Mouse (Mus musculus) ES-Bruce4 (cell line): ENCODE data around the gene Man1a. TPM values are rescaled to one million over a fixed set of nuclear protein-coding genes. Genes with fewer than 3 reads are reported as not detected.

Experiments used
- H3K27ac ChIP-seq: 2 replicates; pipeline ENCODE4 v1.5.1; 2012; ENCODE audit warnings: low read length, inconsistent platforms; ENCODE audit not compliant: insufficient read depth
- H3K27me3 ChIP-seq: 2 replicates; pipeline ENCODE4 v1.6.1; 2012; ENCODE audit warnings: mild to moderate bottlenecking, low read length, inconsistent platforms; ENCODE audit not compliant: control insufficient read depth, poor library complexity, insufficient read depth, severe bottlenecking
- H3K36me3 ChIP-seq: 2 replicates; pipeline ENCODE4 v1.6.1; 2012; ENCODE audit warnings: inconsistent platforms, mild to moderate bottlenecking, low read length, moderate library complexity; ENCODE audit not compliant: control insufficient read depth, poor library complexity, insufficient read depth, severe bottlenecking
- H3K4me1 ChIP-seq: one replicate; pipeline ENCODE4 v1.8.1; 2011; ENCODE audit warnings: low read length; ENCODE audit not compliant: control insufficient read depth, insufficient read depth
- H3K4me3 ChIP-seq: 2 replicates; pipeline ENCODE4 v1.5.1; 2011; ENCODE audit warnings: low read depth, mild to moderate bottlenecking, low read length
- H3K9ac ChIP-seq: 2 replicates; pipeline ENCODE4 v1.6.1; 2012; ENCODE audit warnings: low read depth, mild to moderate bottlenecking, inconsistent platforms; ENCODE audit not compliant: poor library complexity, severe bottlenecking
- H3K9me3 ChIP-seq: replicated peaks from 2 replicates; pipeline ENCODE4 v1.6.1; 2012; ENCODE audit warnings: mild to moderate bottlenecking, low read length, inconsistent platforms; ENCODE audit not compliant: control insufficient read depth, poor library complexity, insufficient read depth, severe bottlenecking
- CTCF ChIP-seq: IDR thresholded peaks from one replicate; pipeline ENCODE4 v1.8.1; 2011; ENCODE audit warnings: low read depth, low read length
- EP300 ChIP-seq: IDR thresholded peaks from 2 replicates; pipeline ENCODE4 v1.6.1; 2011; ENCODE audit warnings: low read depth, low read length; ENCODE audit not compliant: insufficient read depth
- POLR2A ChIP-seq: IDR thresholded peaks from one replicate; pipeline ENCODE4 v1.8.1; 2011; ENCODE audit warnings: low read length; ENCODE audit not compliant: insufficient read depth
- polyA plus RNA-seq: library from polyadenylated mRNA; stranded (reverse); fragments of >200 nt; gene quantifications from 2 replicates; pipeline ENCODE4 v1.2.4, GENCODE M21; 2011; ENCODE audit warnings: low read depth; ENCODE audit not compliant: missing spikeins, insufficient read depth, insufficient read length

Man1a gene
- polyA plus RNA-seq, 1 experiment = 4.8 TPM

DNA sequence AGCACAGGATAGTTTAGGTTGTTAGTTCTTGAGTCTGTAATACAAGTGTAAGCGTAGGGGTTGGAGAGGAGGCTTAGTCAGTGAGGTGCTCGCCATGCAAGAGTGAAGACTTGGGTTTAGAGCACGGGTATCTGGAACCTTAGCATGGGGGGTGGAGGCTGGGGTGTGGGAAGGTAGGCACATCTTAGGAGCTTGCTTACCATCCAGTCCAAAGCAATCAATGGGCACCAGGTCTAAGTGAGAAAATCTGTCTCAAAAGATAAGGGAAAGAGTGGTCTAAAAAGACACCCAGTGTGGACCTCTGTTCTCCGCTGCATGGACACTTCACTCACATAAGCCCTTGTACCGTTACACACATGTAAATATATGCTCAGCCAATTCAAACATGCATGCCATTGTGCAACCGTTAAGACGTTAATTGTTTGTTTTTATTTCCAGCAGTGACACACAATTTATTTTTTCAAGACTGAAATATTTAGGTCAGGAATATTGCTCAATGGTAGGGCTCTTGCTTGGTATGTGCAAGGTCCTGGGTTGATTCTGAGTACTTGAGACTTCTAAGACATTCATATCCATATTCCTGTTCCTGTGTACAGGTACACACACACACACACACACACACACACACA, 34.1 kb downstream of the Man1a start:
- Histone ChIP-seq H3K4me3 (no peak overlapping the region), H3K9ac (no peak overlapping the region), H3K36me3 (no peaks in the 10 kb centered on the region), H3K9me3 (no peaks in the 10 kb centered on the region), H3K27ac (no peak overlapping the region), H3K4me1 (no peaks in the 10 kb centered on the region), H3K27me3 (no peaks in the 10 kb centered on the region)
- TF ChIP-seq POLR2A = no peak
- no peak for TF ChIP-seq CTCF
- TF ChIP-seq EP300 = no peak

GRCm38 (mm10) chr10:54040261-54041165, 35.9 kb downstream of the Man1a start:
- no peaks in the 10 kb centered on the region for H3K36me3 ChIP-seq
- H3K4me1 ChIP-seq = no peaks in the 10 kb centered on the region
- no peaks in the 10 kb centered on the region for H3K9me3 ChIP-seq
- H3K27me3 ChIP-seq = no peaks in the 10 kb centered on the region
- H3K27ac ChIP-seq = no peak overlapping the region
- H3K4me3 ChIP-seq = no peak overlapping the region
- TF ChIP-seq EP300 = no peak
- TF ChIP-seq POLR2A = no peak
- TF ChIP-seq CTCF = no peak
- no peak overlapping the region for H3K9ac ChIP-seq

GRCm38 (mm10) chr10:54039754-54040153, 36.7 kb downstream of the Man1a start:
- no peak overlapping the region for H3K9ac ChIP-seq
- no peaks in the 10 kb centered on the region for H3K27me3 ChIP-seq
- no peak overlapping the region for H3K27ac ChIP-seq
- TF ChIP-seq CTCF (no peak), EP300 (no peak), POLR2A (no peak)
- no peak overlapping the region for H3K4me3 ChIP-seq
- no peaks in the 10 kb centered on the region for H3K36me3 ChIP-seq
- H3K9me3 ChIP-seq = no peaks in the 10 kb centered on the region
- no peaks in the 10 kb centered on the region for H3K4me1 ChIP-seq

DNA sequence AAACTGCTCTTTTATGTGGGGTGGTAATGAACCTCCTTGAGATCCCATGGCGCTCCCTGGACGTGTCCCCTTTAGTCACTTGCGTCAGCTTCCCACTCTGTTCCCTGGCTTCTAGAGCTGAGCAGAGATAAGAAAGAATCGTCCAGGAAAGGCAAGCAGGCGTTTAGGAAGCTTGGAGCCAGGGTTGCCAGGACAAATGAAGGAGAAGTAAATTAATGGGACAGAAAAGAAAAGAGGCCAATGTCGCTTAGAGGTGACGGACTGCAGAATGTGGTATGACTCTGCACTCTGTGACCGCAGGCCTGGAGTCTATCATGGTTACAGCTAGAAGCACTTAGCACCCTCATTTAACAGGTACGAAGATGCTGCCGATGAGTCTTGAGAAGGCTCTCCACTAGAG, 37.7 kb downstream of the Man1a start:
- H3K4me1 ChIP-seq = no peaks in the 10 kb centered on the region
- no peak overlapping the region for H3K27ac ChIP-seq
- H3K4me3 ChIP-seq = no peak overlapping the region
- no peaks in the 10 kb centered on the region for H3K27me3 ChIP-seq
- no peaks in the 10 kb centered on the region for H3K36me3 ChIP-seq
- no peak overlapping the region for H3K9ac ChIP-seq
- TF ChIP-seq POLR2A (no peak), CTCF (no peak), EP300 (no peak)
- H3K9me3 ChIP-seq = no peaks in the 10 kb centered on the region

DNA sequence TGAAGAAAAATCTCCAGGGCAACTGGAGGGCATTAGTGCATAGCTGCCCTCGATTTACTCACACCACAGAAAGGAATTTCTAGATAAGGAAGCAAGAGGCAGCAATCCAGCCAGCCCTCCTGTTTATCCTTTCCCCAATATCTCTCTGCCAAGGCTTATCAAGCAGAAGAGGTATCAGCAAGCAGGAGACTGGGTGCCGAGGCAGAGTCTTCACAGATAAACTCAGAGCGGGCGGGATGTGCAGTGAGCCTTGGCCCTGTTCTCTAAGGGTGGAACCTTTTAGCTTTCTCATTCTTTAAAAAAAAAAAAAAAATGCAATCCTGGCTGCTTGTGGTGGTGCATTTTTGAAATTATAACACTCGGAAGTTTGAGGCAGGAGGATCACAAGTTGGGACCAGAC, 38.2 kb downstream of the Man1a start:
- H3K4me3 ChIP-seq = no peak overlapping the region
- no peak overlapping the region for H3K27ac ChIP-seq
- H3K9ac ChIP-seq = no peak overlapping the region
- H3K27me3 ChIP-seq = no peaks in the 10 kb centered on the region
- H3K36me3 ChIP-seq = no peaks in the 10 kb centered on the region
- no peak for TF ChIP-seq CTCF
- no peak for TF ChIP-seq POLR2A
- TF ChIP-seq EP300 = no peak
- no peaks in the 10 kb centered on the region for H3K9me3 ChIP-seq
- no peaks in the 10 kb centered on the region for H3K4me1 ChIP-seq
